Mouse (Mus musculus) ES-E14 (cell line): ENCODE data around the gene Itgb6. TPM values are rescaled to one million over a fixed set of nuclear protein-coding genes. Genes with fewer than 3 reads are reported as not detected.

Source experiments
- DNase-seq: peaks from one replicate; pipeline ENCODE4 v3.0.0-alpha.2; 2013; ENCODE audit warnings: low read depth, low spot score
- H3K27ac ChIP-seq: 2 replicates; pipeline ENCODE4 v1.5.1; 2012; ENCODE audit warnings: low read depth, mild to moderate bottlenecking, low read length, moderate library complexity, mixed read lengths; ENCODE audit not compliant: poor library complexity, insufficient read depth, severe bottlenecking
- H3K36me3 ChIP-seq: 2 replicates; pipeline ENCODE4 v1.6.1; 2012; ENCODE audit warnings: mild to moderate bottlenecking, low read length, moderate library complexity, mixed read lengths; ENCODE audit not compliant: control insufficient read depth, poor library complexity, insufficient read depth, severe bottlenecking
- H3K4me1 ChIP-seq, 2 experiments: fragments of 150-350 bp in 1 of 2; sonication (generic) in 1 of 2; 2 replicates each; pipeline ENCODE4 v1.6.1; 2012; ENCODE audit warnings: low read length in 2 of 2, mild to moderate bottlenecking in 1 of 2, mixed read lengths in 1 of 2; ENCODE audit not compliant: control insufficient read depth in 2 of 2, insufficient read depth in 2 of 2, poor library complexity in 1 of 2
- H3K4me3 ChIP-seq, 2 experiments: fragments of 150-350 bp in 1 of 2; sonication (generic) in 1 of 2; 2 replicates each; pipeline ENCODE4 v1.5.1; 2012; ENCODE audit warnings: low read length in 2 of 2, low read depth in 1 of 2, mild to moderate bottlenecking in 1 of 2, mixed read lengths in 1 of 2; ENCODE audit not compliant: insufficient read depth in 1 of 2, poor library complexity in 1 of 2, severe bottlenecking in 1 of 2
- H3K9ac ChIP-seq: 2 replicates; pipeline ENCODE4 v1.6.1; 2012; ENCODE audit warnings: low read depth, mild to moderate bottlenecking, low read length, mixed read lengths; ENCODE audit not compliant: poor library complexity, insufficient read depth, severe bottlenecking
- H3K9me3 ChIP-seq: fragments of 150-350 bp; sonication (generic); 2 replicates; pipeline ENCODE4 v1.6.1; 2012; ENCODE audit warnings: low read depth, mild to moderate bottlenecking, low read length; ENCODE audit not compliant: control insufficient read depth, insufficient read depth
- CHD2 ChIP-seq: IDR thresholded peaks from 2 replicates; pipeline ENCODE4 v1.6.1; 2014; ENCODE audit warnings: mild to moderate bottlenecking, low read depth, low read length, inconsistent platforms
- HCFC1 ChIP-seq: IDR thresholded peaks from 2 replicates; pipeline ENCODE4 v1.6.1; 2012; ENCODE audit warnings: low read length, inconsistent platforms, borderline replicate concordance; ENCODE audit not compliant: insufficient read depth
- MAFK ChIP-seq: IDR thresholded peaks from 2 replicates; pipeline ENCODE4 v1.6.1; 2014; ENCODE audit warnings: mild to moderate bottlenecking, low read depth, low read length, inconsistent platforms; ENCODE audit not compliant: insufficient read depth
- ZC3H11A ChIP-seq: IDR thresholded peaks from 2 replicates; pipeline ENCODE4 v1.6.1; 2012; ENCODE audit warnings: low read depth, mild to moderate bottlenecking, inconsistent platforms, low read length, borderline replicate concordance
- ZNF384 ChIP-seq: IDR thresholded peaks from 2 replicates; pipeline ENCODE4 v1.6.1; 2012; ENCODE audit warnings: low read depth, low read length, inconsistent platforms
- in situ Hi-C, 2 experiments: fragments of 600-800 bp; cut with MboI; formaldehyde crosslinking; loops; one replicate each; pipeline ENCODE4 v1.15.1; 2025; ENCODE audit warnings: low sequenced_read_pairs in 2 of 2, inconsistent platforms in 1 of 2; ENCODE audit not compliant: unreplicated experiment in 2 of 2
- total RNA-seq: library from RNA; depleted of rRNA; stranded (reverse); fragments of 300-350 nt; gene quantifications from 2 replicates; pipeline ENCODE4 v1.2.3, GENCODE M21; 2012

The Itgb6 gene
- total RNA-seq, 1 experiment = 0.04 TPM

GRCm38 (mm10) chr2:60671215-60671614 is 51.2 kb downstream of the Itgb6 start:
- no peaks in the 10 kb centered on the region for H3K36me3 ChIP-seq
- no peaks in the 10 kb centered on the region for H3K9me3 ChIP-seq
- in situ Hi-C loops = no loop called here
- no peak for DNase-seq
- no peak overlapping the region for H3K27ac ChIP-seq
- H3K4me3 ChIP-seq = no peak overlapping the region
- no peak overlapping the region for H3K9ac ChIP-seq
- H3K4me1 ChIP-seq = no peaks in the 10 kb centered on the region
- TF ChIP-seq MAFK (no peak), ZNF384 (no peak), HCFC1 (no peak), CHD2 (no peak), ZC3H11A (no peak)

DNA sequence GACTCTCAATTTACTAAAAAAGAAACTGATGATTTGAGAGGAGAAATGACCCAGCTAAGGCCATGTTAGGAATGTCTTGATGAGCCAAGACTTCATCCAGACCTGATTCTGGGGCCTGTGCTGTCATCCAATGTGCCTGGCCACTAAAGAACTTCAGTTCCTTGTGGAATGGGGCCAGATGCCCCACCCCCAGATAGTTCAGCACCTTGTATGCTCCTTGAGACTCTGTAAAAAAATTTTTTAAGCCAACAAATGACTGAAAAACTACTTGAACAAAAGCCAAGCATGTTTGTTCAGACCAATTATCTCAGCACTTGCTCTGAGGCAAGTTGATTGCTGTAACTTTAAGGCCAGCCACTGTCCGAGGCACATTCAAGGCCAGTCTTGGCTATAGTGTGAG is 59.4 kb downstream of the Itgb6 start:
- H3K36me3 ChIP-seq = no peaks in the 10 kb centered on the region
- H3K4me3 ChIP-seq = no peak overlapping the region
- no peak overlapping the region for H3K9ac ChIP-seq
- TF ChIP-seq MAFK (no peak), CHD2 (no peak), ZNF384 (no peak), HCFC1 (no peak), ZC3H11A (no peak)
- no peak overlapping the region for H3K27ac ChIP-seq
- in situ Hi-C loops = no loop called here
- H3K4me1 ChIP-seq = no peaks in the 10 kb centered on the region
- DNase-seq = no peak
- no peaks in the 10 kb centered on the region for H3K9me3 ChIP-seq

DNA sequence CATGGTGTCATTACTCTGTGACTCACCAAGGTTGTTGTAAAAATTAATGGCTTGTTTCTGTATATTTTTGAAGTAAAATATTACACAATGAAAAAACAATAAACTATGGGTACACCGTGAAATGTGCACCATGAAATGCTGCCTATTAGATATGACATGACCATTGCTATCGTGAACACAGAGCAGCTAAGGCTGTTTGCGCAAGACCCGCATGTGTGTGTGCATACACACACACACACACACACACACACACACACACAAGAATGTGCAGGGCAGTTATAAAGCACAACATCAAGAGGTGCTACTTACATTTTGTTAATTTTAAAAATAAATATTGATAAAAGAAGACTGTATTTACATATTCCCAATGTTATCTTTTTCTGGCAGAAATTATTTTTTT is 62.5 kb downstream of the Itgb6 start:
- in situ Hi-C loops = no loop called here
- Histone ChIP-seq H3K9me3 (no peaks in the 10 kb centered on the region), H3K36me3 (no peaks in the 10 kb centered on the region), H3K4me1 (no peaks in the 10 kb centered on the region), H3K4me3 (no peak overlapping the region), H3K27ac (no peak overlapping the region), H3K9ac (no peak overlapping the region)
- TF ChIP-seq HCFC1 (no peak), ZC3H11A (no peak), CHD2 (no peak), ZNF384 (no peak), MAFK (no peak)
- DNase-seq = no peak

DNA sequence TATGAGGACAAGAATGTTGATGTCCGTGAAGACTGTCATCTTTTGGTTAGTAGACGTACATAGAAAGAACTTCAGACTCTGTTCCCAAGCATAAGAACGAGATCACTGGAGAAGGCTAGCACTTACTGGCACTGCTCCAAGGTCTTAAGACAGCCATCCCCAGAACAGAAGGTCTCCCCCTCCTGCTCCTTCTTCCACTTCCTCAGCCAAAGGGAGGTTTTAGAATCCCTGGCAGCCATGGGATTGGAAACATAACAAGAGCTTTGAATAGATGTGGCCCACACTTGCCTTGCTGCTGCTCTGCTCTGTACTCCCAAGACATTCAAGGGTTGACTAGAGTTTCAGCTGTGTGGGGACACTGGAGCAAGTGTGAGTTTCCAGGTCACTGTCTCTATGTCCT is 63.5 kb downstream of the Itgb6 start:
- H3K27ac ChIP-seq = no peak overlapping the region
- in situ Hi-C loops = no loop called here
- H3K9me3 ChIP-seq = no peaks in the 10 kb centered on the region
- H3K36me3 ChIP-seq = no peaks in the 10 kb centered on the region
- H3K4me3 ChIP-seq = no peak overlapping the region
- H3K4me1 ChIP-seq = no peaks in the 10 kb centered on the region
- no peak overlapping the region for H3K9ac ChIP-seq
- no peak for TF ChIP-seq MAFK
- no peak for TF ChIP-seq ZNF384
- no peak for TF ChIP-seq ZC3H11A
- TF ChIP-seq CHD2 = no peak
- no peak for TF ChIP-seq HCFC1
- DNase-seq = no peak

DNA sequence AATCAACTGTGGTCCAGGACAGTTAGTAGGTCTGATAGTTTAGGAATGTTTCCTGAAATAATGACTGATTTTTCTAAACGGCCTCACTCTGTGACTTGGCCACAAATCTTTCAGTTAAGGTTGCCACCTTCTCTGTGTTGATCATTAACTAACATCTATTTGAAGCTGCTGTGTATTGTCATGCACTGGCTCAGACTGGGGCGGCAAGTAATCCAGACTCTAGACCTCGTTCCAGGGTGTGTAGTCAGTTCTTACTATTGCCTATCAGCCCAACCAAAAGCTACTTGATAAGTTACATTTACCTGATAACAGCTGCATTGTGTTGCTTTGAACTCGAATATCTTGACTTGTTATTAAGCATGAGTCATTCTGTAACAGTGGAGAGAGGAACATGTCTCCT is 67.6 kb downstream of the Itgb6 start:
- DNase-seq = no peak
- H3K27ac ChIP-seq = no peak overlapping the region
- H3K4me3 ChIP-seq = no peak overlapping the region
- H3K9me3 ChIP-seq = no peaks in the 10 kb centered on the region
- H3K4me1 ChIP-seq = no peaks in the 10 kb centered on the region
- H3K9ac ChIP-seq = no peak overlapping the region
- in situ Hi-C loops = no loop called here
- H3K36me3 ChIP-seq = no peaks in the 10 kb centered on the region
- TF ChIP-seq MAFK (no peak), ZC3H11A (no peak), ZNF384 (no peak), CHD2 (no peak), HCFC1 (no peak)
